Mouse (Mus musculus): ENCODE data around the gene Tpr. TPM values are rescaled to one million over a fixed set of nuclear protein-coding genes. Genes with fewer than 3 reads are reported as not detected.

Tpr gene
- polyA plus RNA-seq, 1 experiment: 40.2 TPM

DNA sequence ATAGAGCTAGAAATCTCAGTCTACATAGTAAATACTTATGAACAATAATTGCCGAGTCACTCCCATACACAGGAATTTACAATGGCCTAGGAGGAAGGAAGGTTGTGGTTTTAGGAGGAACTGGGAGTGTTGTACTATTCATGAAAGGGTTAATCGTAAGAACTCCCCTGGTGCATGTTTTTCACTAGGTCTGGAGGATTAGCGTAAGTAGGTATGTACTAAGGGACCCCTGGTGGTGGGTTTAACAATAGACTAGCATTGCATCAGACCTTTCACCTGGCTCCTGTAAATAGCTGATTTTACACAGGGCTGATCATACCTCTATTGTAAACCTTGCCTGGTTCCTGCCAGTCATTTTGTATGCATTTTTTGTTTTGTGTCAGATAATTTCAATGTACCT, 33.6 kb downstream of the Tpr start:
- Histone ChIP-seq H3K4me3 (no peak overlapping the region), H3ac (ENCODE audit: control insufficient read depth, insufficient read length) (no peak overlapping the region), H3K79me2 (ENCODE audit: control insufficient read depth, insufficient read depth) (no peaks in the 10 kb centered on the region), H3K4me2 (ENCODE audit: low read depth) (no peak overlapping the region), H3K27me3 (ENCODE audit: control insufficient read depth, insufficient read depth, insufficient read length) (no peaks in the 10 kb centered on the region), H3K36me3 (ENCODE audit: control insufficient read depth, insufficient read depth) (peaks cover 91% of the 10 kb centered on the region)
- TF ChIP-seq MYOG (IDR thresholded peaks at IDR 0.05; ENCODE audit: control insufficient read depth in 1 of 3, insufficient read depth in 1 of 3, insufficient read length in 2 of 3, low read depth in 2 of 3) (no peak), E2F4 (IDR thresholded peaks at IDR 0.05; ENCODE audit: insufficient read depth) (no peak), USF1 (IDR thresholded peaks at IDR 0.05; ENCODE audit: low read depth) (no peak), MAX (IDR thresholded peaks at IDR 0.05; ENCODE audit: low read depth) (no peak), CEBPB (IDR thresholded peaks at IDR 0.05; ENCODE audit: insufficient read depth, poor library complexity, severe bottlenecking) (no peak), TCF3 (IDR thresholded peaks at IDR 0.05; ENCODE audit: insufficient read length, low read depth) (no peak), TCF12 (IDR thresholded peaks at IDR 0.05; ENCODE audit: insufficient read depth, poor library complexity, severe bottlenecking) (no peak), REST (IDR thresholded peaks at IDR 0.05; ENCODE audit: insufficient read depth, insufficient read length) (no peak), POLR2AphosphoS2 (IDR thresholded peaks at IDR 0.05; ENCODE audit: insufficient read length, low read depth) (no peak), MYOD1 (IDR thresholded peaks at IDR 0.05; ENCODE audit: control insufficient read depth in 1 of 3, insufficient read length in 2 of 3, low read depth in 2 of 3) (no peak), SRF (IDR thresholded peaks at IDR 0.05; ENCODE audit: control insufficient read depth, insufficient read length, low read depth) (no peak), POLR2A (IDR thresholded peaks at IDR 0.05; ENCODE audit: insufficient read length, low read depth) (no peak)

DNA sequence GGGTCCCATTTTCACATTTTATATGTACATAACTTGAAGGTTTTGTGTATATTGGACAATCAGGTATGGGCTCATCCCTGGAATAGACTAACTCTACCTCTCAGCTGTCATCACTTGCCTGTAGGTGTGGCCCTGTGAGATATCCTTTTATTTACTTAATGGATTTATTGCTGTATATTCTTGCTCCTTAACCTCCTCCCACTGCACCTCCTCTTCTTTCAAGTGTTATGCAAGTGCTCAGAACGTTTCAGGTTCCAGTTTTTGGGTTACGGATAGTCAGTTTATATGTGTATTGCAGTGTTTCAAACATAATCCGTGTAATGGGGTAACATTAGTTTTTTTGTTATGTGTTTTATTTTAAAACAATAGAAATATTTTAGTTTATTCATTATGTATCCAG, 46.0 kb downstream of the Tpr start:
- no peak for TF ChIP-seq MYOD1 (IDR thresholded peaks at IDR 0.05; ENCODE audit: control insufficient read depth in 1 of 3, insufficient read length in 2 of 3, low read depth in 2 of 3)
- TF ChIP-seq TCF3 (IDR thresholded peaks at IDR 0.05; ENCODE audit: insufficient read length, low read depth): no peak
- TF ChIP-seq E2F4 (IDR thresholded peaks at IDR 0.05; ENCODE audit: insufficient read depth): no peak
- TF ChIP-seq MYOG (IDR thresholded peaks at IDR 0.05; ENCODE audit: control insufficient read depth in 1 of 3, insufficient read depth in 1 of 3, insufficient read length in 2 of 3, low read depth in 2 of 3): no peak
- no peak for TF ChIP-seq CEBPB (IDR thresholded peaks at IDR 0.05; ENCODE audit: insufficient read depth, poor library complexity, severe bottlenecking)
- no peak for TF ChIP-seq REST (IDR thresholded peaks at IDR 0.05; ENCODE audit: insufficient read depth, insufficient read length)
- no peak for TF ChIP-seq SRF (IDR thresholded peaks at IDR 0.05; ENCODE audit: control insufficient read depth, insufficient read length, low read depth)
- no peak for TF ChIP-seq MAX (IDR thresholded peaks at IDR 0.05; ENCODE audit: low read depth)
- TF ChIP-seq POLR2A (IDR thresholded peaks at IDR 0.05; ENCODE audit: insufficient read length, low read depth): no peak
- Histone ChIP-seq H3K4me3 (no peak overlapping the region), H3K36me3 (ENCODE audit: control insufficient read depth, insufficient read depth) (peaks cover 91% of the 10 kb centered on the region), H3K4me2 (ENCODE audit: low read depth) (no peak overlapping the region), H3K79me2 (ENCODE audit: control insufficient read depth, insufficient read depth) (no peaks in the 10 kb centered on the region), H3K27me3 (ENCODE audit: control insufficient read depth, insufficient read depth, insufficient read length) (no peaks in the 10 kb centered on the region), H3ac (ENCODE audit: control insufficient read depth, insufficient read length) (no peak overlapping the region)

GRCm38 (mm10) chr1:150441731-150442130, 49.1 kb downstream of the Tpr start:
- Histone ChIP-seq H3K4me3 (no peak overlapping the region), H3K79me2 (ENCODE audit: control insufficient read depth, insufficient read depth) (no peaks in the 10 kb centered on the region), H3K36me3 (ENCODE audit: control insufficient read depth, insufficient read depth) (peaks cover 86% of the 10 kb centered on the region), H3K27me3 (ENCODE audit: control insufficient read depth, insufficient read depth, insufficient read length) (no peaks in the 10 kb centered on the region), H3ac (ENCODE audit: control insufficient read depth, insufficient read length) (no peak overlapping the region), H3K4me2 (ENCODE audit: low read depth) (no peak overlapping the region)
- no peak for TF ChIP-seq CEBPB (IDR thresholded peaks at IDR 0.05; ENCODE audit: insufficient read depth, poor library complexity, severe bottlenecking)
- TF ChIP-seq USF1 (IDR thresholded peaks at IDR 0.05; ENCODE audit: low read depth): no peak
- no peak for TF ChIP-seq TCF3 (IDR thresholded peaks at IDR 0.05; ENCODE audit: insufficient read length, low read depth)
- TF ChIP-seq POLR2A (IDR thresholded peaks at IDR 0.05; ENCODE audit: insufficient read length, low read depth): no peak
- no peak for TF ChIP-seq MAX (IDR thresholded peaks at IDR 0.05; ENCODE audit: low read depth)
- TF ChIP-seq TCF12 (IDR thresholded peaks at IDR 0.05; ENCODE audit: insufficient read depth, poor library complexity, severe bottlenecking): no peak
- no peak for TF ChIP-seq POLR2AphosphoS2 (IDR thresholded peaks at IDR 0.05; ENCODE audit: insufficient read length, low read depth)
- TF ChIP-seq E2F4 (IDR thresholded peaks at IDR 0.05; ENCODE audit: insufficient read depth): no peak
- no peak for TF ChIP-seq REST (IDR thresholded peaks at IDR 0.05; ENCODE audit: insufficient read depth, insufficient read length)
- TF ChIP-seq MYOG (IDR thresholded peaks at IDR 0.05; ENCODE audit: control insufficient read depth in 1 of 3, insufficient read depth in 1 of 3, insufficient read length in 2 of 3, low read depth in 2 of 3): no peak
- no peak for TF ChIP-seq MYOD1 (IDR thresholded peaks at IDR 0.05; ENCODE audit: control insufficient read depth in 1 of 3, insufficient read length in 2 of 3, low read depth in 2 of 3)
- TF ChIP-seq SRF (IDR thresholded peaks at IDR 0.05; ENCODE audit: control insufficient read depth, insufficient read length, low read depth): no peak

DNA sequence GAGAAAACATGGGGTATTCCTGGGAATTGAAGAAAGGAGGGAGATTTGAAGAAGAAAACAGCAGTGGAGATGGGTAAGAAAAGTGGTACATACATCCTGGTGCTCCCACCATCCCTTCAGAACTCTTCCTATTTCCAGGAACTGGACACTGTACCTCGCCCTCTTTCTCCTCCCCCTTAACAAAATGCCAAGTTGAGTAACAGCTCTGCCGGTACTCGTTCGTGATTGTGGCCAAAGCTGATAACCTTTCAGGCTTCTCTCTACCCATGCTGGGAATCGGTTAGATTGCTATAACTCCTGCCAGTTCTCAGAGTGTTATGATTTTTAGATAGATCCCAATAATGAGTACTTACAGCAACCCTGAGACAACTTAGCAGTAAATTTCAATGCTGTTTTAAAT, 66.3 kb downstream of the Tpr start:
- no peaks in the 10 kb centered on the region for H3K27me3 ChIP-seq (ENCODE audit: control insufficient read depth, insufficient read depth, insufficient read length)
- H3ac ChIP-seq (ENCODE audit: control insufficient read depth, insufficient read length): no peak overlapping the region
- TF ChIP-seq SRF (IDR thresholded peaks at IDR 0.05; ENCODE audit: control insufficient read depth, insufficient read length, low read depth): no peak
- no peak for TF ChIP-seq CEBPB (IDR thresholded peaks at IDR 0.05; ENCODE audit: insufficient read depth, poor library complexity, severe bottlenecking)
- TF ChIP-seq POLR2AphosphoS2 (IDR thresholded peaks at IDR 0.05; ENCODE audit: insufficient read length, low read depth): no peak
- TF ChIP-seq POLR2A (IDR thresholded peaks at IDR 0.05; ENCODE audit: insufficient read length, low read depth): no peak
- no peak for TF ChIP-seq E2F4 (IDR thresholded peaks at IDR 0.05; ENCODE audit: insufficient read depth)
- no peak for TF ChIP-seq TCF12 (IDR thresholded peaks at IDR 0.05; ENCODE audit: insufficient read depth, poor library complexity, severe bottlenecking)
- no peak for TF ChIP-seq USF1 (IDR thresholded peaks at IDR 0.05; ENCODE audit: low read depth)
- TF ChIP-seq MYOD1 (IDR thresholded peaks at IDR 0.05; ENCODE audit: control insufficient read depth in 1 of 3, insufficient read length in 2 of 3, low read depth in 2 of 3): no peak
- H3K79me2 ChIP-seq (ENCODE audit: control insufficient read depth, insufficient read depth): no peaks in the 10 kb centered on the region
- H3K4me3 ChIP-seq: no peak overlapping the region
- H3K36me3 ChIP-seq (ENCODE audit: control insufficient read depth, insufficient read depth): no peaks in the 10 kb centered on the region
- H3K4me2 ChIP-seq (ENCODE audit: low read depth): peak overlapping the region; percentile 20

DNA sequence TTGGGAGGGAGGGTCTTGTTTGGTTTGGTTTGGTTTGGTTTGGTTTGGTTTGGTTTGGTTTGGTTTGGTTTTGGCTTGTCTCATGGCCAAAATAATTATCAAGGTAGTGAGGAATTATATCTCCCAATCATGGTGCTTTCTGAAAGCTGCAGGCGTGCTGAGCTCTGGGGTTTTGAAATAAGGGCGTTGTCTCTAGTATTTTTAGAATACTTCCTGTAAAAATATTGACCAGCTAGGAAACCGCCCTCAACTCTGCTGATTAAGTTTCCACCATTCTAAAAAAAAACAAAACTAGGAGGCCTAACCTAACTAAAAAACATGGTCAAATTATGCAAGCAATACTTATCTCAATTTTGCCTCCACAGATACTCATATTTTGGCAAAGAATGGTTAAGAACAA, 67.0 kb downstream of the Tpr start:
- no peak overlapping the region for H3K4me3 ChIP-seq
- peak overlapping the region; percentile 20 for H3K4me2 ChIP-seq (ENCODE audit: low read depth)
- no peaks in the 10 kb centered on the region for H3K36me3 ChIP-seq (ENCODE audit: control insufficient read depth, insufficient read depth)
- no peak overlapping the region for H3ac ChIP-seq (ENCODE audit: control insufficient read depth, insufficient read length)
- TF ChIP-seq MYOD1 (IDR thresholded peaks at IDR 0.05; ENCODE audit: control insufficient read depth in 1 of 3, insufficient read length in 2 of 3, low read depth in 2 of 3) (no peak), POLR2A (IDR thresholded peaks at IDR 0.05; ENCODE audit: insufficient read length, low read depth) (no peak), MAX (IDR thresholded peaks at IDR 0.05; ENCODE audit: low read depth) (no peak), E2F4 (IDR thresholded peaks at IDR 0.05; ENCODE audit: insufficient read depth) (no peak), SRF (IDR thresholded peaks at IDR 0.05; ENCODE audit: control insufficient read depth, insufficient read length, low read depth) (no peak), USF1 (IDR thresholded peaks at IDR 0.05; ENCODE audit: low read depth) (no peak), REST (IDR thresholded peaks at IDR 0.05; ENCODE audit: insufficient read depth, insufficient read length) (no peak), CEBPB (IDR thresholded peaks at IDR 0.05; ENCODE audit: insufficient read depth, poor library complexity, severe bottlenecking) (no peak), POLR2AphosphoS2 (IDR thresholded peaks at IDR 0.05; ENCODE audit: insufficient read length, low read depth) (no peak), MYOG (IDR thresholded peaks at IDR 0.05; ENCODE audit: control insufficient read depth in 1 of 3, insufficient read depth in 1 of 3, insufficient read length in 2 of 3, low read depth in 2 of 3) (no peak), TCF12 (IDR thresholded peaks at IDR 0.05; ENCODE audit: insufficient read depth, poor library complexity, severe bottlenecking) (no peak), TCF3 (IDR thresholded peaks at IDR 0.05; ENCODE audit: insufficient read length, low read depth) (no peak)
- H3K27me3 ChIP-seq (ENCODE audit: control insufficient read depth, insufficient read depth, insufficient read length): no peaks in the 10 kb centered on the region
- H3K79me2 ChIP-seq (ENCODE audit: control insufficient read depth, insufficient read depth): no peaks in the 10 kb centered on the region
